Comparison of ENCODE assay signal across 7 mouse cellular contexts in genomic region chr15:25642214-25643058, GRCm38 (mm10). TPM values are rescaled to one million over a fixed set of nuclear protein-coding genes. Genes with fewer than 3 reads are reported as not detected.
DNase-seq lines count a peak whose midpoint lies in the region; ATAC-seq and TF ChIP-seq lines count a peak whose summit lies in the region.

No protein-coding gene starts in this region.

- peak; percentile 76 for ATAC-seq in midbrain, embryonic 13.5 days
- no peak for ATAC-seq in midbrain, postnatal 0 days (ENCODE audit: low FRiP score)
- peak; percentile 93 for ATAC-seq in forebrain, embryonic 13.5 days
- ATAC-seq in kidney, embryonic 16.5 days (ENCODE audit: low FRiP score, low TSS enrichment): peak; percentile 18; the same call in 1 of the 2 replicates
- no peak for ATAC-seq in stomach, embryonic 15.5 days (ENCODE audit: insufficient read depth, low FRiP score, low read depth)
- ATAC-seq in CD4-positive, CD25-positive, alpha-beta regulatory T cell, adult 4 months: no peak

- 46% methylated on average over 9 of the region's 9 CpGs for WGBS in midbrain, embryonic 13.5 days
- 40% methylated on average over 9 of the region's 9 CpGs for WGBS in midbrain, postnatal 0 days
- 31% methylated on average over 9 of the region's 9 CpGs for WGBS in forebrain, embryonic 13.5 days
- WGBS in kidney, embryonic 16.5 days: 27% methylated on average over 9 of the region's 9 CpGs
- WGBS in stomach, embryonic 15.5 days: 28% methylated on average over 9 of the region's 9 CpGs

- H3K4me2 ChIP-seq in midbrain, embryonic 13.5 days (replicated peaks): no peak overlapping the region
- no peak overlapping the region for H3K4me2 ChIP-seq in midbrain, postnatal 0 days (ENCODE audit: low read depth, low read length, poor library complexity, severe bottlenecking)
- no peak overlapping the region for H3K4me2 ChIP-seq in forebrain, embryonic 13.5 days
- H3K4me2 ChIP-seq in kidney, embryonic 16.5 days (replicated peaks; ENCODE audit: low read depth, low read length): no peak overlapping the region
- H3K4me2 ChIP-seq in stomach, embryonic 15.5 days: no peak overlapping the region

- no peaks in the 10 kb centered on the region for H3K9me3 ChIP-seq in midbrain, embryonic 13.5 days
- H3K9me3 ChIP-seq in midbrain, postnatal 0 days (ENCODE audit: low read length): no peaks in the 10 kb centered on the region
- no peaks in the 10 kb centered on the region for H3K9me3 ChIP-seq in forebrain, embryonic 13.5 days (replicated peaks)
- no peaks in the 10 kb centered on the region for H3K9me3 ChIP-seq in kidney, embryonic 16.5 days (ENCODE audit: low read length)
- no peaks in the 10 kb centered on the region for H3K9me3 ChIP-seq in stomach, embryonic 15.5 days

- H3K9ac ChIP-seq in midbrain, embryonic 13.5 days (replicated peaks): no peak overlapping the region
- no peak overlapping the region for H3K9ac ChIP-seq in midbrain, postnatal 0 days (replicated peaks; ENCODE audit: low read length, poor library complexity, severe bottlenecking)
- no peak overlapping the region for H3K9ac ChIP-seq in forebrain, embryonic 13.5 days
- no peak overlapping the region for H3K9ac ChIP-seq in kidney, embryonic 16.5 days (replicated peaks; ENCODE audit: low read length)
- no peak overlapping the region for H3K9ac ChIP-seq in stomach, embryonic 15.5 days

- DNase-seq in midbrain, postnatal 0 days (ENCODE audit: low spot score): no peak
- no peak for DNase-seq in urinary bladder, postnatal 4 days (ENCODE audit: low spot score in 2 of 2)

- H3K4me1 ChIP-seq in midbrain, embryonic 13.5 days (replicated peaks): peaks cover 12% of the 10 kb centered on the region
- no peaks in the 10 kb centered on the region for H3K4me1 ChIP-seq in midbrain, postnatal 0 days (ENCODE audit: insufficient read depth, low read length)
- peaks cover 15% of the 10 kb centered on the region for H3K4me1 ChIP-seq in forebrain, embryonic 13.5 days
- peaks cover 51% of the 10 kb centered on the region for H3K4me1 ChIP-seq in kidney, embryonic 16.5 days (ENCODE audit: insufficient read depth, low read length)
- H3K4me1 ChIP-seq in stomach, embryonic 15.5 days: peaks cover 37% of the 10 kb centered on the region

- no peaks in the 10 kb centered on the region for H3K36me3 ChIP-seq in midbrain, embryonic 13.5 days
- H3K36me3 ChIP-seq in midbrain, postnatal 0 days (ENCODE audit: insufficient read depth, low read length): no peaks in the 10 kb centered on the region
- H3K36me3 ChIP-seq in forebrain, embryonic 13.5 days (ENCODE audit: poor library complexity, severe bottlenecking): no peaks in the 10 kb centered on the region
- no peaks in the 10 kb centered on the region for H3K36me3 ChIP-seq in kidney, embryonic 16.5 days (ENCODE audit: insufficient read depth, low read length)
- no peaks in the 10 kb centered on the region for H3K36me3 ChIP-seq in stomach, embryonic 15.5 days

- no peak overlapping the region for H3K27ac ChIP-seq in midbrain, embryonic 13.5 days
- no peak overlapping the region for H3K27ac ChIP-seq in midbrain, postnatal 0 days (ENCODE audit: low read depth, low read length)
- no peak overlapping the region for H3K27ac ChIP-seq in forebrain, embryonic 13.5 days
- H3K27ac ChIP-seq in kidney, embryonic 16.5 days (ENCODE audit: low read length): peak overlapping the region; percentile 70
- peak overlapping the region; percentile 67 for H3K27ac ChIP-seq in stomach, embryonic 15.5 days

- H3K4me3 ChIP-seq in midbrain, embryonic 13.5 days (replicated peaks): no peak overlapping the region
- no peak overlapping the region for H3K4me3 ChIP-seq in midbrain, postnatal 0 days (ENCODE audit: low read depth, low read length)
- no peak overlapping the region for H3K4me3 ChIP-seq in forebrain, embryonic 13.5 days
- H3K4me3 ChIP-seq in kidney, embryonic 16.5 days (ENCODE audit: low read length): no peak overlapping the region
- H3K4me3 ChIP-seq in stomach, embryonic 15.5 days (replicated peaks): no peak overlapping the region

- H3K27me3 ChIP-seq in midbrain, embryonic 13.5 days: no peaks in the 10 kb centered on the region
- no peaks in the 10 kb centered on the region for H3K27me3 ChIP-seq in midbrain, postnatal 0 days (ENCODE audit: insufficient read depth, low read length)
- peaks cover 54% of the 10 kb centered on the region for H3K27me3 ChIP-seq in forebrain, embryonic 13.5 days
- no peaks in the 10 kb centered on the region for H3K27me3 ChIP-seq in kidney, embryonic 16.5 days (ENCODE audit: insufficient read depth, low read length)
- H3K27me3 ChIP-seq in stomach, embryonic 15.5 days (replicated peaks): no peaks in the 10 kb centered on the region

- TF ChIP-seq CTCF in midbrain, postnatal 0 days (IDR thresholded peaks at IDR 0.05): no peak

RNA-seq across cellular contexts. Expression of gene Myo10, which starts 20.1 kb away (rescaled TPM):
- 42.9 and 43.5 TPM in 2 replicates for polyA plus RNA-seq in midbrain, embryonic 13.5 days (2015; fragmentation: Nextera tagmentation; extraction: Ambion mirVana)
- total RNA-seq in midbrain, postnatal 0 days (2014; rRNA removed): 27.2 and 34.7 TPM in 2 replicates
- polyA plus RNA-seq in midbrain, postnatal 0 days (2015; fragmentation: Nextera tagmentation; extraction: Ambion mirVana): 28.9 and 29.3 TPM in 2 replicates
- 54.1 and 61.4 TPM in 2 replicates for polyA plus RNA-seq in forebrain, embryonic 13.5 days (2015; fragmentation: Nextera tagmentation; extraction: Ambion mirVana)
- polyA plus RNA-seq in kidney, embryonic 16.5 days (2015; fragmentation: Nextera tagmentation; extraction: Ambion mirVana): 33.2 and 37.7 TPM in 2 replicates
- 32.4 and 36.8 TPM in 2 replicates for polyA plus RNA-seq in stomach, embryonic 15.5 days (2015; fragmentation: Nextera tagmentation; extraction: Ambion mirVana)
- under 1 TPM; 0.30 to 0.75 TPM for polyA plus RNA-seq in CD4-positive, CD25-positive, alpha-beta regulatory T cell, adult 4 months (2017; shearing (Covaris generic))

Comparison
In these comparisons a context has a peak if more than half of its experiments do, and no peak if none do; other contexts are left out.
1. ATAC-seq: peak in midbrain, embryonic 13.5 days (single experiment), forebrain, embryonic 13.5 days (single experiment) and kidney, embryonic 16.5 days (single experiment); none in midbrain, postnatal 0 days (single experiment), stomach, embryonic 15.5 days (single experiment) and CD4-positive, CD25-positive, alpha-beta regulatory T cell, adult 4 months (single experiment).
2. H3K27ac ChIP-seq: peak in kidney, embryonic 16.5 days (single experiment) and stomach, embryonic 15.5 days (single experiment); none in midbrain, embryonic 13.5 days (single experiment), midbrain, postnatal 0 days (single experiment) and forebrain, embryonic 13.5 days (single experiment).
3. RNA of gene Myo10, which starts 20.1 kb away (polyA plus RNA-seq): 54.1 to 61.4 TPM in forebrain, embryonic 13.5 days, 42.9 to 43.5 TPM in midbrain, embryonic 13.5 days, 33.2 to 37.7 TPM in kidney, embryonic 16.5 days, 32.4 to 36.8 TPM in stomach, embryonic 15.5 days and 28.9 to 29.3 TPM in midbrain, postnatal 0 days; 0.30 to 0.75 TPM in CD4-positive, CD25-positive, alpha-beta regulatory T cell, adult 4 months; every median in the first group is over 10 times any median in the second.